Mouse (Mus musculus): Measurements from ENCODE around the gene Erbb4. TPM values are rescaled to one million over a fixed set of nuclear protein-coding genes. Genes with fewer than 3 reads are reported as not detected.

Gene Erbb4
- total RNA-seq, 2 experiments from 2014 or later: 0.18 to 0.39 TPM

- intact Hi-C loops (cut with DNase I): no loop called here
- TF ChIP-seq CTCF (IDR thresholded peaks at IDR 0.05): no peak
- Histone ChIP-seq H3K4me3 (no peak overlapping the region), H3K27ac (no peak overlapping the region)
- DNase-seq: no peak
Measured at GRCm38 (mm10) chr1:68979251-68979650, 128.6 kb downstream of the Erbb4 start.

DNA sequence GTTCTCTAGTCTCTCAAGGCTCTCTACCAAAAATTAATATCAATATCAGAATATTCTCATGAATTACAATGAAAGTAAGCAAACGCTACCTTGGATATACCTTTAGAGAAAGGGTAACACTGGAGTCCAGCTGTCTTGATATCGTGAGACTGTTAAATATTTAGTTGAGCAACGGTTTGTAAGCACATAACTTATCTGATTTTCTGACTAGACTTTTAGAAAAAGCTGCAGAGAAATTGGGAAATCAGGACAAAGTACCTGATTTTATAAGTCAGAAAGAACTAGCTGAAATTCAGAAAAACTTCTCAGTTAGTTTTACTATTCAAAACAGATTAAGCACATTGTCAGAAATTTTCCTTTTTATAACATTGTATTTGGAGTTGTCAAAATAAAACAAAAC is 129.3 kb downstream of the Erbb4 start:
- no peak for DNase-seq
- TF ChIP-seq CTCF (IDR thresholded peaks at IDR 0.05): no peak
- H3K4me3 ChIP-seq: no peak overlapping the region
- intact Hi-C loops (cut with DNase I): no loop called here
- H3K27ac ChIP-seq: no peak overlapping the region

DNA sequence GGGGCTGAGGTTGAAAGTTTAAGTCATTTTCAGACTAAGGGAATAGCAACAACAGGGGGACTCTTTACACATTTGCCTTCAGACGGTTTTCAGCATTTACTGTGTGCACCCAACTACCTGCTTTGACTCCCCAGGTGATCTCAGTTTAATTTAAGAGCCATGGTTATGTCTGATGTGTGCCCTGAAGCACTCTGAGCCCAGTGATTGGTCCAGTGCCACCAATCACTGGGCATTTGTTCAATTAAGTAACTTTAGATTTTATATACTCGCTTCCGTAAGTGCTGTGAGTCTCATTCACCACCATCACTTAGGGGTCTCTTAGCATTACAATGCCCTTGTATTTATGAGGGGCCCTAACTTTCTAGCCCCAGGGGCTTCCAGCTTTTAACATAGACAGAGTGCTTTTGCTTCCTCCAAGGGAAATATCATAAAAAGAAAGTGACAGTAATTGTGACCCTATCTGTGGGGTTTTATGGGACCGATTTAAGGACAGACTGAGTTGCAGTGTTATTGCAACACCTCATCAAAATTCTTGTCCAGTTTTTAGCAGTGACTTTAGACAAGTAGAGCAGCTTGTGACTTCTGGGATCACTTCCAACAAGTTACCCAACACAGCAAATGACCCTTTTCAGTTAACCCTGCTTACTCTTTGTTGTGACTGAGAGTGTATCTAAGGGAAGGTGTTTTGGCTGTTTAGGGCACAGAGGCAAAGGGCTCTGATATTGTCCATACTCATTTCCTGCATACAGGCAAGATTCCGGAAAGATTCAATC is 134.3 kb downstream of the Erbb4 start:
- no peak overlapping the region for H3K27ac ChIP-seq
- no peak for TF ChIP-seq CTCF (IDR thresholded peaks at IDR 0.05)
- no peak for DNase-seq
- H3K4me3 ChIP-seq: no peak overlapping the region
- intact Hi-C loops (cut with DNase I): no loop called here

- intact Hi-C loops (cut with DNase I): no loop called here
Measured at GRCm38 (mm10) chr1:68964127-68964526, 143.7 kb downstream of the Erbb4 start.

GRCm38 (mm10) chr1:68961365-68962116 is 146.3 kb downstream of the Erbb4 start:
- no peak overlapping the region for H3K27ac ChIP-seq

More at GRCm38 (mm10) chr1:68964127-68964526, 143.7 kb downstream of the Erbb4 start:
- Histone ChIP-seq H3K4me3 (no peak overlapping the region), H3K27ac (no peak overlapping the region)
- TF ChIP-seq CTCF (IDR thresholded peaks at IDR 0.05): no peak
- DNase-seq: no peak

GRCm38 (mm10) chr1:68956766-68957533 is 150.9 kb downstream of the Erbb4 start:
- H3K4me3 ChIP-seq: no peak overlapping the region
- intact Hi-C loops (cut with DNase I): no loop called here
- no peak for TF ChIP-seq CTCF (IDR thresholded peaks at IDR 0.05)
- no peak overlapping the region for H3K27ac ChIP-seq
- DNase-seq: no peak

More at GRCm38 (mm10) chr1:68961365-68962116, 146.3 kb downstream of the Erbb4 start:
- no peak for DNase-seq
- H3K4me3 ChIP-seq: no peak overlapping the region
- intact Hi-C loops (cut with DNase I): no loop called here
- TF ChIP-seq CTCF (IDR thresholded peaks at IDR 0.05): no peak

DNA sequence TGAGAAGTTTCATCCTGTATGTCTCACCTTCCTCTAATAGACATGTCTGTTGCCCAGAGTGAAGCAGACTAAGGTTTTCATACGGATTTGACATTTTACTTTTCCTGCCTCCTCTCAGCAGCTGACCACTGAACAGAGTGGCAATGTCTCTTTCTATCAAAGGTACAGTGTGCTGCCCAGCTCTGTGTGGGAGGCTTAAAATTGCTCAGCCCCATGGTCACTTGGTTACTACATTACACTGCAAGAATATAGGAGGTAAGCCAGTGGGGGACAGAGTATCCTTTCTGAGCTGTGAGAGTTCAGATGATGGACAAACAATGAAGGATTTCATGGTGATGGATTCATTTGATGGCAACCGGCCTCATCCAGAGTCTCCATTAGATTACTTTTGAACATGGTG is 152.4 kb downstream of the Erbb4 start:
- intact Hi-C loops (cut with DNase I): no loop called here

DNA sequence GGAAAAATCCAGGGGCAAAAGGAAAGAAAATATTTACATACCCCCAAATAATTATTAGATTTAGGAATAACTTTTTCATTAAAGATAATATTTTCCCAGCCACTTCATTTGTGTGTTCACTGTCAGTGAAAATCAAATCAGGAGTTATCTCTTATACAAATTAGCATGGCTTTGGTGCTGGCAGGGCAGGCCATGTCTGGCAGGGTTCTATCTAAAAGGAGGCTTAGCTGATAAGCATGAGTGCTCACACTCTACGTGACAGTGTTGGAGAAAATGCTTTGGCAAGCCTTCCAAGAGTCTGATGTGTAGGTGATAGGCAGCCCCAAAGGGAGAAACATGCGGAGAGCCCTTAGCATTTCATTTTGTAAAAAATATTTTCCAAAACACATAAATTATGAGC is 164.7 kb downstream of the Erbb4 start:
- no peak for TF ChIP-seq CTCF (IDR thresholded peaks at IDR 0.05)
- Histone ChIP-seq H3K27ac (no peak overlapping the region), H3K4me3 (no peak overlapping the region)
- intact Hi-C loops (cut with DNase I): no loop called here
- DNase-seq: no peak

More for the DNA sequence above, 152.4 kb downstream of the Erbb4 start:
- DNase-seq: no peak
- Histone ChIP-seq H3K4me3 (no peak overlapping the region), H3K27ac (no peak overlapping the region)
- TF ChIP-seq CTCF (IDR thresholded peaks at IDR 0.05): no peak

DNA sequence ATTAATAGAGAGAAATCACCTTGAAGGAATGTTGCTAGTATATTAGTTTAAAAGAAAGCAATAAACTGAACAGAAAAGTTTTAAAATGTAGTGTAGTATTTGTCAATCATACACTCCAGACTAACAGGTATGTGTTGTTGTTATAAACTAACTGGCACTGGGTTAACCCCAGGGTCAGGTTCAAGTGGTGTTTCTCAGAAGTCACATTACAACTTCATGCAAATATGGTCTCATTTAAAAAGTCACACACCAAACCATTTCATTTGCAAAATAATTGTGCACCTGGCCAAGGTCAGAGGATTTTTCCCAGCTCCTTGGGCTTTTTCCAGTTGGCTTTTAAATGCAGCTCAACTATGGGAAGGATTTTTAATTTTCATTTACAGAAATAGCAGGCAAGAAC is 173.1 kb downstream of the Erbb4 start:
- H3K27ac ChIP-seq: no peak overlapping the region
- H3K4me3 ChIP-seq: no peak overlapping the region
- DNase-seq: no peak
- no peak for TF ChIP-seq CTCF (IDR thresholded peaks at IDR 0.05)
- intact Hi-C loops (cut with DNase I): no loop called here

DNA sequence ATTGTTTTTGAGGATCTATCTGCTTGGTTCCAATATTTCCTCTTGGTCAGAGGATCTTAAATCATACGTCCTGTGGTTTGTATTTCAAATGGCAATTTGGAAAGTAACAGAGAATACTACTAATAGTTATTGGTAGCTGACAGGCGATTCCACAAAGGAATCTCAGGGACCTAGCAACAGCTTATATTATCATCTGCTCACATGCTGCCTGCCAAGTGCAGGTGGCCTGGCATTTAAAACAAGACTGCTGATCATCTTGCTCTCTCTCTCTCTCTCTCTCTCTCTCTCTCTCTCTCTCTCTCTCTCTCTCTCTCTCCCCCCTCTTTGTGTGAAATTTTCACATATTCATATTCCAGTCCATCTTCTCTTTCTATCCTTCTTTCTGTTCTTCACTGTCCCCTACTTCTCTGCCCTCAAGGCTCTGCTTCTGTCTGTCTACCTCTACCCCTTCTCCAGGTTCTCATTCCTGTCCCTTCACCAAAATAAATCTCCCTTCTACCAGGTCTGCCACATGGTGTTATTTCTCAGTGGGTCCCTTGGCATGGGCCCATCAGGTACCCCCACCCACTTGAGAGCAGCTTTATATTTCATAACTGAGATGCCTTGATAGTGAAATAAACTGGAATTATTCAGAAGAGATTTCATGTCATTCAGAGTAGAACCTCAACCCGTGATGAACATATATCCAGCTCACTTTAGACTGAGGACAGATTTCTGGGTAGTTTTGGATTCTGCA is 174.4 kb downstream of the Erbb4 start:
- DNase-seq: no peak
- intact Hi-C loops (cut with DNase I): no loop called here
- no peak for TF ChIP-seq CTCF (IDR thresholded peaks at IDR 0.05)
- Histone ChIP-seq H3K27ac (no peak overlapping the region), H3K4me3 (no peak overlapping the region)

DNA sequence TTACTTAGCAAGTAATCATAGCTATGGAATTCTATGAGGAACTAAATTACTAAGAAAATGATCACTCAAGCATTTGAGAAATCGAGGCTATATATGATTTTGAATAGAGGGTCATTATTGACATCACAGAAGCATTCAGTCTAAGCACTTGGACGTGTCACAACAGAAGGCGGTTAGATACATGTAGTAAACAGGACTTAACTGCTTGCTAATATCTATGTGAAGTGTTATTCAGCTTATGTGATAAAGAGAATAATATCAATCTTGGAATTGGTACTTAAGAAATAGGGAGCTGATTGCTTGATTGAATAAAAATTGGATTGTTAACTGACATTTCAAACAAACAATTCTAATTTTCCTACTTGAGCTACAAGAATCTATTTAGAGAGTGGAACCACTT is 190.0 kb downstream of the Erbb4 start:
- intact Hi-C loops (cut with DNase I): no loop called here
- TF ChIP-seq CTCF (IDR thresholded peaks at IDR 0.05): no peak
- no peak overlapping the region for H3K27ac ChIP-seq
- DNase-seq: no peak
- no peak overlapping the region for H3K4me3 ChIP-seq

DNA sequence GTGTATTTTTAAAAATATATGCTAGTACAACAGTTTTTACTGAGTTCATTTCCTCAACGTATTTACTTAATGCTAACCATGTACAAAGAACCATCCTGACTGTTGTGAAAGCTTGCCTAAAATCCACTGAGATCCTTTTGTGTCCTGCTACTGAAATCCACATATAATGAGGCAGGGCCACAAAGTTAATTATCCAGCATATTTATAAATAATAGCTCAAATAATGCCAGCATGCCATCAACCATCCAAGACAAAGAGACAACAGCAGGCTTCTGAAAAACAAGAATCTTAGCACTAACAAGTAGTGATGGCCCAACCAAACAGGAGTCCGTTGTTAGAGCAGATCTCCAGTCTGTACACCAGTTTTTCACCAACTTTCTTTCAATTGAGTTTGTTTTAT is 215.8 kb downstream of the Erbb4 start:
- H3K4me3 ChIP-seq: no peak overlapping the region
- TF ChIP-seq CTCF (IDR thresholded peaks at IDR 0.05): no peak
- DNase-seq: no peak
- no peak overlapping the region for H3K27ac ChIP-seq
- intact Hi-C loops (cut with DNase I): no loop called here

Measured in gastrocnemius, adult 2 months (tissue).